Mouse (Mus musculus): Measurements from ENCODE around the gene Cc2d1b. TPM values are rescaled to one million over a fixed set of nuclear protein-coding genes. Genes with fewer than 3 reads are reported as not detected.

Gene Cc2d1b
- total RNA-seq, 1 experiment from 2014 or later = 66.4 TPM

DNA sequence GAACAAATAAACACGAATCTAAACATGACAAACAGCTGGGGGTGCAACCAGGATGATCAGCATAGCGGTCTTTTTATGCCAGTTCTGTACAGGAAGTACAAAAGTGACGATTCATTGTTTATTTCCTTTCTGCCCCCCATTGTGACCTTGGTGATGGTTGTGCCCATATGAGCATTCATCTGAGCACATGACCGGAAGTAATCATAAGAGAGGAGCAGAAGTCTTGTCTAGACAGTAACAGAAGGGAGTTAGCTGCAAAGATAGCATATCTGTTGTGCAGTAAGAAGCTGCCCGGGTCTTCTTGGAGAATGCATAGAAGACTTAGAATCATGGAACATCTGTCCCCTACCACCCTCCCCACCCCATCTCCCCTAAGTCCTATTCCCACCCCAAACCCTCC lies 19.0 kb downstream of the Cc2d1b start:
- DNase-seq = no peak

DNA sequence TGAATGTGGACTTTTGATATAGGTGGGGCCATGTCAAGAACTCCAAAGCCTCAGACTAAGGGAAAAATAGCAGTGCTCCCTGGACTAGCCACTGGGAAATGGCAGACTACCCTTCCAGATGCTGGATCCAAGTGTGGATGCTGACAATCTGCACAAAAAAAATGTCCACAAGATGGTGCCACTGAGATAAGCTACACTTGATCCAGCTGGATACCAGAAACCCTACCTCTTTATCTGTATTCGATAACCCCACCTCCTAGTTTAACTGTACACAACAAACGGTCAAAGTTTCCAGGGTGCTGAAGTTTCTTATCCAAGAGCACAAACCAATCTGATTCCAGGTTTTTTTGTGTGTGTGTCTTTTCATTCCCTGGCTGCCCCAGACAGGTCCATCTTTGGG lies 44.7 kb downstream of the Cc2d1b start:
- no peak for DNase-seq

Other genes starting within 250 kb of the Cc2d1b start
- gene Shisal2a, start 236.6 kb upstream of the Cc2d1b start, total RNA-seq (2021) = 4.1 and 4.5 TPM in 2 replicates
- gene Gpx7, start 213.0 kb upstream of the Cc2d1b start, total RNA-seq (2021) = 7.3 and 8.7 TPM in 2 replicates
- gene Tut4, start 160.5 kb upstream of the Cc2d1b start, total RNA-seq (2021) = 48.8 and 52.5 TPM in 2 replicates
- 27.6 and 30.2 TPM in 2 replicates for gene Prpf38a, start 40.6 kb upstream of the Cc2d1b start, total RNA-seq (2021)
- 0.94 and 1.1 TPM in 2 replicates for gene Orc1, start 40.5 kb upstream of the Cc2d1b start, total RNA-seq (2021)
- gene 3110021N24Rik, start 99.7 kb downstream of the Cc2d1b start, total RNA-seq (2021) = 0.61 and 1.2 TPM in 2 replicates
- 31.5 and 31.6 TPM in 2 replicates for gene Zfyve9, start 160.9 kb downstream of the Cc2d1b start, total RNA-seq (2021)
- 94.9 and 144 TPM in 2 replicates for gene Btf3l4, start 213.7 kb downstream of the Cc2d1b start, total RNA-seq (2021)
- 72.1 and 75.5 TPM in 2 replicates for gene Txndc12, start 214.7 kb downstream of the Cc2d1b start, total RNA-seq (2021)
- 32.4 and 33.4 TPM in 2 replicates for gene Kti12, start 227.8 kb downstream of the Cc2d1b start, total RNA-seq (2021)
- gene A730015C16Rik, start 228.7 kb downstream of the Cc2d1b start, total RNA-seq (2021) = not detected in 2 replicates

All from adrenal gland, postnatal 25 days (tissue).